Mouse (Mus musculus): ENCODE results near the gene Lrrc8d. TPM values are rescaled to one million over a fixed set of nuclear protein-coding genes. Genes with fewer than 3 reads are reported as not detected.
"Not testable (repeated sequence)": the region's sequence is repeated elsewhere in the genome, so short reads cannot be mapped to it uniquely, and the experiment has no call there.

Gene Lrrc8d
- total and polyA plus RNA-seq, 3 experiments: 11.4 to 258 (median 21.9) TPM

DNA sequence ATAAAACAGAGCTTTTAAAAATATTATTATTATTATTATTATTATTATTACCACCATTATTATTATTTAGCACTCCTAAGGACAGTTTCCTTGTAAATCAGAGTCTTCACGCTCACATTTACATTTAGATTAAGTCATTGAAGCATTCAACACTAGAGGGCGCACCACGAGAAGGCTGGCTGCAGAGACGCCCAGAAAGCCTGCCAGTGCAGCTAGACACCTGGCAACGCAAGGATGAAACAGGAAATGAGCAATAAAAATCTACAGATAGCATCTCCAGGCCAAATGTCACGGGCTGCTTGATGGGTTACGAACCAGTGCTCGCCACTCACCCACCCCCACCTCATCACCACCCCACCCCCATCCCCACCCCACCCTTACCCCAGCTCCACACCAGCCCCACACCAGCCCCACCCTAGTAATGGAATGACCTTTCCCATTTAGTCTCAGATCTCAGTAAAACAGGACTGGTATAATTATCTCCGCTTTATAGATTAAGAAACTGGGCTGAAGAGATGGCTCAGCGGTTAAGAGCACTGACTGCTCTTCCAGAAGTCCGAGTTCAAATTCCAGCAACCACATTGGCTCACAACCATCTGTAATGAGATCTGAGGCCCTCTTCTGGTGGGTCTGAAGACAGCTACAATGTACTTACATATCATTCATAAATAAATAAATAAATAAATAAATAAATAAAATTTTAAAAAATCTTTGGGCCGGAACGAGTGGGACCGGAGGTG lies 14.7 kb upstream of the Lrrc8d start (continued):
- TF ChIP-seq KAT2A (conservative IDR thresholded peaks at IDR 0.05; ENCODE audit: low read depth, low read length): no peak
- no peak; the same call in 1 of the 2 replicates for TF ChIP-seq ELF1 (IDR thresholded peaks at IDR 0.05; ENCODE audit: low read depth, low read length)
- peak; percentile 95 for TF ChIP-seq SMC3 (IDR thresholded peaks at IDR 0.05; ENCODE audit: low read depth, low read length)

DNA sequence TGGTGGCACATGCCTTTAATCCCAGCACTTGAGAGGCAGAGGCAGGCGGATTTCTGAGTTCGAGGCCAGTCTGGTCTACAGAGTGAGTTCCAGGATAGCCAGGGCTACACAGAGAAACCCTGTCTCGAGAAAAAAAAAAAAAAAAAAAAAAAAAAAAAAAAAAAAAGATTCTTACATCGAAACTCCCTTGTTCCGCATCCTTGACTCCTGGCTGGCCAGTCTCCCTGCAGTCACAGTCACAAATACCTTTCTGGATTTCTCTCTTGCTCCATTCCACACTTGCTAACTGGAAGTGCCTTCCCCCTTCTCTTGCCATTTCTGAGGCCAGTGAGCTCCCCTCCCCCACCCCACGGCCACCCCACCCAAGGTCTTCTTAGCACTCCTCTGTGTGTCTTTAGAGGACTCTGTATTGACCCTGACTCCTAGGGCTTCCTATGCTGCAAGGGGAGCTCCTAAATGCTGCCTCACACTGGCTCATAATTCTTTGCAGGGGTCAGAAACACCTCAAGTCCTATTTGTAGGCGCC lies 13.9 kb upstream of the Lrrc8d start:
- not testable (repeated sequence) for H3K79me2 ChIP-seq (ENCODE audit: control insufficient read depth, insufficient read depth, low read length, poor library complexity); H3K4me3 ChIP-seq (ENCODE audit: control insufficient read depth in 1 of 2, insufficient read depth in 1 of 2, low read depth in 2 of 2, low read length in 2 of 2); H3K27me3 ChIP-seq (ENCODE audit: control insufficient read depth in 1 of 2, insufficient read depth in 2 of 2, low read length in 2 of 2); DNase-seq (ENCODE audit: low read depth, low spot score); H3K9ac ChIP-seq (ENCODE audit: control insufficient read depth, low read depth, low read length, poor library complexity, severe bottlenecking); H3K9me3 ChIP-seq (replicated peaks; ENCODE audit: insufficient read depth, low read length); H3K4me1 ChIP-seq (ENCODE audit: control insufficient read depth in 1 of 2, insufficient read depth in 2 of 2, low read length in 2 of 2); H3K36me3 ChIP-seq (ENCODE audit: control insufficient read depth in 1 of 2, insufficient read depth in 2 of 2, low read length in 2 of 2); H3K27ac ChIP-seq (ENCODE audit: control insufficient read depth, low read depth, low read length)

DNA sequence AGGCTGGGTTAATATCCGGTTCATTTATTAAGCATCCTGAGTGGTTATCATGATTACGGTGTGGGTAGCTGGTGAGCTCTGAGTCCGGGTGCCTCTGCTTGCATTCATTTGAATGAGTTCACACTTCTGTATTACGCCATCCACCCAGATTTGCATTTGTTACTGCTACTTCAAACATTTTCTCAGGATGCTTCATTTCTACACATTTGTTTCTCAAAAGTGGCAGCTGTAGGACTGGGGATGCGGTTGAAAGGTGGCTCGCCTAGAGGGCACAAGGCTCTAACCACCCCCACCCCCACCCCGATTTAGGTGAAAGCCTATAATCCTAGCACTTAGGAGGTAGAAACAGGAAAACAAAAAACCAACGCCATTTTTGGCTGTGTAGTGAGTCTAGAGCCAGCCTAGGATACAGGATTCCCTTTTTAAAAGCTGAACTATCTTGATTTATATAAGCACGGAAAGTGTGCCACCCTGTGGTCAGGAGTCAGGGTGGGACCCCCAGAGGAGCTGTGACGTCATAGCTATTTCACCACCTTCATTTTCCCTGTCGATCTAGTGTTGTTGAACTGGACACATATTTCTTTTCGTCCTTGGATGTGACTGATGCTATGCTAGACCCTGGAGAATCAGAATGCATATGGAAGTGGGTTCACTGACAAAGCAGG lies 13.3 kb upstream of the Lrrc8d start:
- Histone ChIP-seq H3K36me3 (ENCODE audit: control insufficient read depth in 1 of 2, insufficient read depth in 2 of 2, low read length in 2 of 2) (no peaks in the 10 kb centered on the region), H3K27ac (ENCODE audit: control insufficient read depth, low read depth, low read length) (no peak overlapping the region), H3K9ac (ENCODE audit: control insufficient read depth, low read depth, low read length, poor library complexity, severe bottlenecking) (no peak overlapping the region), H3K4me1 (ENCODE audit: control insufficient read depth in 1 of 2, insufficient read depth in 2 of 2, low read length in 2 of 2) (no peaks in the 10 kb centered on the region), H3K9me3 (replicated peaks; ENCODE audit: insufficient read depth, low read length) (no peaks in the 10 kb centered on the region), H3K4me3 (ENCODE audit: control insufficient read depth in 1 of 2, insufficient read depth in 1 of 2, low read depth in 2 of 2, low read length in 2 of 2) (no peak overlapping the region), H3K79me2 (ENCODE audit: control insufficient read depth, insufficient read depth, low read length, poor library complexity) (no peaks in the 10 kb centered on the region), H3K27me3 (ENCODE audit: control insufficient read depth in 1 of 2, insufficient read depth in 2 of 2, low read length in 2 of 2) (no peaks in the 10 kb centered on the region)
- no peak for TF ChIP-seq KAT2A (conservative IDR thresholded peaks at IDR 0.05; ENCODE audit: low read depth, low read length)
- no peak for TF ChIP-seq RCOR1 (IDR thresholded peaks at IDR 0.05; ENCODE audit: low read depth, low read length)
- TF ChIP-seq MAX (IDR thresholded peaks at IDR 0.05; ENCODE audit: low read length): no peak
- TF ChIP-seq RAD21 (IDR thresholded peaks at IDR 0.05; ENCODE audit: low read depth, low read length): peak; percentile 18
- TF ChIP-seq MYB (IDR thresholded peaks at IDR 0.05; ENCODE audit: low read depth, low read length): no peak
- TF ChIP-seq NELFE (IDR thresholded peaks at IDR 0.05; ENCODE audit: low read depth, low read length): no peak
- no peak for TF ChIP-seq ETS1 (IDR thresholded peaks at IDR 0.05; ENCODE audit: low read depth, low read length)
- peak in 2 of 3 experiments; percentile 35 to 38; a peak in 4 of 6 replicates for TF ChIP-seq CTCF (IDR thresholded peaks at IDR 0.05 in 2 of 3, conservative IDR thresholded peaks at IDR 0.05 in 1 of 3; ENCODE audit: control insufficient read depth in 1 of 3, insufficient read depth in 1 of 3, low read depth in 2 of 3, low read length in 3 of 3, poor library complexity in 1 of 3, severe bottlenecking in 1 of 3)
- no peak for TF ChIP-seq POLR2AphosphoS5 (IDR thresholded peaks at IDR 0.05; ENCODE audit: borderline replicate concordance, low read depth, low read length)
- no peak for TF ChIP-seq MYC (IDR thresholded peaks at IDR 0.05; ENCODE audit: low read depth, low read length)
- TF ChIP-seq ZC3H11A (IDR thresholded peaks at IDR 0.05; ENCODE audit: low read depth, low read length): 0 out of 2 replicates have a peak, but pooled peaks have one; percentile 21
- peak; percentile 49 for TF ChIP-seq SMC3 (IDR thresholded peaks at IDR 0.05; ENCODE audit: low read depth, low read length)
- TF ChIP-seq ZNF384 (IDR thresholded peaks at IDR 0.05; ENCODE audit: low read depth, low read length): no peak
- no peak for TF ChIP-seq TCF12 (IDR thresholded peaks at IDR 0.05; ENCODE audit: low read depth, low read length)
- no peak for TF ChIP-seq MAFK (IDR thresholded peaks at IDR 0.05; ENCODE audit: borderline replicate concordance, low read depth, low read length)
- no peak for TF ChIP-seq UBTF (IDR thresholded peaks at IDR 0.05; ENCODE audit: borderline replicate concordance, insufficient read depth, low read depth, low read length)
- TF ChIP-seq SIN3A (IDR thresholded peaks at IDR 0.05; ENCODE audit: low read length): no peak
- no peak for TF ChIP-seq CHD2 (IDR thresholded peaks at IDR 0.05; ENCODE audit: low read length)
- TF ChIP-seq GABPA (IDR thresholded peaks at IDR 0.05; ENCODE audit: low read depth, low read length): no peak
- no peak for TF ChIP-seq EP300 (IDR thresholded peaks at IDR 0.05; ENCODE audit: low read depth in 1 of 2, low read length in 2 of 2)
- TF ChIP-seq ELF1 (IDR thresholded peaks at IDR 0.05; ENCODE audit: low read depth, low read length): no peak
- DNase-seq (ENCODE audit: low read depth, low spot score): no peak

Measured in MEL (cell line).